18 mouse cellular contexts compared by ENCODE assay signal in genomic region chr17:63458052-63458451, GRCm38 (mm10).
"Had no signal": no experiment of that assay in that cellular context is flagged by ENCODE, and none has a peak within 500 bp of the region (broad histone marks: within the 10 kb centered on the region; RNA-seq: fewer than 3 reads in every experiment).

No protein-coding gene starts in this region.

- H3K36me3 ChIP-seq: liver, embryonic 15.5 days; lung, embryonic 15.5 days; stomach, embryonic 15.5 days had no signal

- H3K27me3 ChIP-seq: limb, embryonic 13.5 days; liver, embryonic 12.5 days; liver, embryonic 15.5 days; lung, embryonic 15.5 days; stomach, embryonic 15.5 days had no signal

- H3K9me3 ChIP-seq: limb, embryonic 10.5 days; limb, embryonic 13.5 days; liver, embryonic 12.5 days; liver, embryonic 15.5 days; lung, embryonic 15.5 days; stomach, embryonic 15.5 days had no signal

- ATAC-seq: liver, embryonic 12.5 days had no signal

- H3K4me3 ChIP-seq: limb, embryonic 10.5 days; limb, embryonic 13.5 days; liver, embryonic 12.5 days; liver, embryonic 15.5 days; lung, embryonic 15.5 days; stomach, embryonic 15.5 days had no signal

- H3K4me1 ChIP-seq: limb, embryonic 10.5 days; limb, embryonic 13.5 days; liver, embryonic 12.5 days; lung, embryonic 15.5 days; stomach, embryonic 15.5 days had no signal

- H3K27ac ChIP-seq: kidney, postnatal 0 days; limb, embryonic 10.5 days; limb, embryonic 13.5 days; liver, embryonic 12.5 days; liver, embryonic 15.5 days; lung, embryonic 15.5 days; stomach, embryonic 15.5 days had no signal

- H3K9ac ChIP-seq: limb, embryonic 13.5 days; liver, embryonic 12.5 days; liver, embryonic 15.5 days; lung, embryonic 15.5 days; stomach, embryonic 15.5 days had no signal

- H3K4me2 ChIP-seq: limb, embryonic 13.5 days; liver, embryonic 12.5 days; liver, embryonic 15.5 days; lung, embryonic 15.5 days; midbrain, embryonic 11.5 days; stomach, embryonic 15.5 days had no signal

- DNase-seq: kidney, adult 2 months; kidney, postnatal 25 days; liver; lung, adult 18-20 months; lung, postnatal 10 days; lung, postnatal 4 days; midbrain, embryonic 14.5 days; right cerebral cortex, postnatal 14 days; spleen, adult 18-20 months; thymus, postnatal 25 days had no signal
